Mouse (Mus musculus): ENCODE data around the gene Cgrrf1. TPM values are rescaled to one million over a fixed set of nuclear protein-coding genes. Genes with fewer than 3 reads are reported as not detected.

The Cgrrf1 gene
- polyA plus RNA-seq, 1 experiment from 2014 or later: 19.0 TPM

DNA sequence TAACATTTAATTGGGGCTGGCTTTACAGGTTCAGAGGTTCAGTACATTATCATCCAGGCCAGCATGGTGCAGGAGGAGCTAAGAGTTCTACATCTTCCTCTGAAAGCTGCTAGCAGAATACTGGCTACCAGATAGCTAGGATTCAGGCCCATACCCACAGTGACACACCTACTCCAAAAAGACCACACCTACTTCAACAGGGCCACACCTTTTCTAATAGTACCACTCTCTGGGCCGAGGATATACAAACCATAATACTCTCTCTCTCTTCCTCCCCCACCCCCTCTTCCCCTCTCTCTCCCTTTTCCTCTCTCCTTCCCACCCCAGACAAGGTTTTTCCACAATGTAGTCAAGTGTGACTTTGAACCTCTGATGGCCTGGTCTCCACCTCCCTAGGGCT, 4.5 kb upstream of the Cgrrf1 start:
- Histone ChIP-seq H3K9ac (0 out of 2 replicates have a peak overlapping the region, but pooled peaks have one; percentile 8), H3K4me3 (replicated peaks) (no peak overlapping the region), H3K36me3 (no peaks in the 10 kb centered on the region), H3K27me3 (no peaks in the 10 kb centered on the region), H3K27ac (peak overlapping the region; percentile 62), H3K4me1 (replicated peaks) (peaks cover 51% of the 10 kb centered on the region), H3K9me3 (replicated peaks) (no peaks in the 10 kb centered on the region), H3K4me2 (peak overlapping the region; percentile 7; the same call in 1 of the 2 replicates)
- ATAC-seq (ENCODE audit: low read depth): peak; percentile 29
- 13% methylated on average over 1 of the region's 1 CpGs for WGBS (ENCODE audit: insufficient replicate concordance)
- no peak for DNase-seq

DNA sequence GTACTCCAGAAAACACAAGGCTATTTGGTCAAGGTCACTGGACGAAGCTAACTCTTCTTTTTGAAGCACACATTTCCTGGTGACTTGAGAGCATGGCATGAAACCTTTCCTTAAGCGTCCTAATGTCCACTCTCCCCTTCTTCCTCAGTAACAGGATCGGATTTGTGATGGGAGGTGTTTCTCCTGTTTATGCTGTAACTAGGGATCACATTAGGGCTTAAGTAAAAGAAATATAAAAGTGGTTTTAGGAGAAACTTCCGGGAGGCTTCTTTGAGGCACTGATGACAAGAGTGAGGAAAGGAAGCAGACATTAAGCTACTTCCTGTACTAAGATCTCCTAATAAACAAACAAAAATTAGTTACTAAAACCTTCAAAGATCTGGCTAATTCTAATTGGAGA, 630 bp upstream of the Cgrrf1 start:
- Histone ChIP-seq H3K4me1 (replicated peaks) (peaks cover 57% of the 10 kb centered on the region), H3K4me2 (peak overlapping the region; percentile 81), H3K4me3 (replicated peaks) (peak overlapping the region; percentile 90), H3K9me3 (replicated peaks) (no peaks in the 10 kb centered on the region), H3K27me3 (no peaks in the 10 kb centered on the region), H3K36me3 (no peaks in the 10 kb centered on the region), H3K27ac (peak overlapping the region; percentile 85), H3K9ac (peak overlapping the region; percentile 82)
- DNase-seq (no peak), ATAC-seq (ENCODE audit: low read depth) (no peak)
- 1% methylated on average over 4 of the region's 4 CpGs for WGBS (ENCODE audit: insufficient replicate concordance)

DNA sequence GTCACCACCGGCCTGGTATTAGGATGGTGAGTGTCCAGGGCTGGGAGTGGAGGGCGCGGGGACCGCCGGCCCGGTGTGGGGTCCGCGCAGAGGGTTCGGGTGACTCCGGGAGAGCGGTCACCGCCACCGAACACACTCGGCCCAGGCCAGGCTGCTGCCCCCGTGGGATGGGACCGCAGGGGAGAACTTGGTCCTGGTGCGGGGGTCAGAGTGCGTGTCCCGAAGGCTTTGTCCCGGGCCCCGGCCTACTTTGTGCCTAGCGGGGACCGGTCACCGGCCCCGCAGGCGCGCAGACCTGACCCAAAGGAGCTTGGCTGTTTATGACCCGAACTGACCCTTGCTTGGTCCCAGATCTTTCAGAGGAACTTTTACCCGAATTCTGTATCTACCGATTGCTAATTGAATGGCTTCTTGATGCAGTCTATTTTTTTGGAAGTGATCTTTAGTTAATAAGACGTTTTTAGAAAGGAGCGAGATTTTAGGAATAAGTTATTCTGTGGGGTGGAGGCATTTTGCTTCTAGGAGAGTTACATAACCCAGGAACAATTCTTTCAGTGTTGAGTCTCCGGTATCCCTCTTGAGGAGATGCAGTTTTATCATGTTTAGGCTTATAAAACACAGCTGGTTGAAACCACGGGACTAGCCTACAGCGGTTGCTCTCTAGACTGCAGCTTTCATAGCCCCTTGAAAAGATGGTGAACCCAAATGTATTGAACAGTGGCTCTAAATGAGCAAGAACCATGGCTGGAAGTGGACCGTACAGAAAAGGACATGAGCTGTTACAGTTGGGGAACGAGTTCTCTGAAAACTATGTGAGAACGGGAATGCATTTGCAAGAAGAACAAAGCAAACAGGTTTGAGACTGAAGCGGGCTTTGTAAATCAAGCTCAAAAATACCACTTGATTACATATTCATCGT, 688 bp downstream of the Cgrrf1 start:
- Histone ChIP-seq H3K27me3 (no peaks in the 10 kb centered on the region), H3K27ac (peak overlapping the region; percentile 62), H3K9me3 (replicated peaks) (no peaks in the 10 kb centered on the region), H3K36me3 (no peaks in the 10 kb centered on the region), H3K4me2 (peak overlapping the region; percentile 81), H3K4me3 (replicated peaks) (peak overlapping the region; percentile 90), H3K4me1 (replicated peaks) (peaks cover 48% of the 10 kb centered on the region), H3K9ac (peak overlapping the region; percentile 90)
- 7% methylated on average over 40 of the region's 40 CpGs for WGBS (ENCODE audit: insufficient replicate concordance)
- ATAC-seq (ENCODE audit: low read depth): peak; percentile 42
- no peak for DNase-seq

DNA sequence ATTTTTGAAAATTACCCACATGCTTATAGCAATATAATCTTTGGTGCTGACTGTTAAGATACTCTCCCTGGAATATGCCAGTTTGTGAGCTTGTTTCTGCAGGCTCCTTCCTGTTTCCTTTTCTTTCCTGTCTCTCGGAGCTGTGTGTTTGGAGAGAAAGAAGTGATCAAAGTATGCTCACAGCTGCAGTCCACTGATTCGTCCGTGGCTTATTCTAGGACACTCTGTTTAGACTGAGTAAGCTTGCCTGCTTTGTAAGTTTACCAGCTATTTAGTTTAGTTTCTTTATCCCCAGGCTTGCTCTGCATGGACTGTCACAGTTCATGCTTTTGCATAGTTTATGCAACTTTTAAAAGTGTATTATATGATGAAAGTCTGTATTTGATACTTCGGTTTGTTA, 7.4 kb downstream of the Cgrrf1 start:
- Histone ChIP-seq H3K27ac (no peak overlapping the region), H3K4me3 (replicated peaks) (no peak overlapping the region), H3K36me3 (peaks cover 29% of the 10 kb centered on the region), H3K9ac (no peak overlapping the region), H3K4me2 (no peak overlapping the region), H3K9me3 (replicated peaks) (no peaks in the 10 kb centered on the region), H3K4me1 (replicated peaks) (no peaks in the 10 kb centered on the region), H3K27me3 (no peaks in the 10 kb centered on the region)
- no peak for ATAC-seq (ENCODE audit: low read depth)
- no peak for DNase-seq
- WGBS (ENCODE audit: insufficient replicate concordance): 57% methylated on average over 4 of the region's 4 CpGs

DNA sequence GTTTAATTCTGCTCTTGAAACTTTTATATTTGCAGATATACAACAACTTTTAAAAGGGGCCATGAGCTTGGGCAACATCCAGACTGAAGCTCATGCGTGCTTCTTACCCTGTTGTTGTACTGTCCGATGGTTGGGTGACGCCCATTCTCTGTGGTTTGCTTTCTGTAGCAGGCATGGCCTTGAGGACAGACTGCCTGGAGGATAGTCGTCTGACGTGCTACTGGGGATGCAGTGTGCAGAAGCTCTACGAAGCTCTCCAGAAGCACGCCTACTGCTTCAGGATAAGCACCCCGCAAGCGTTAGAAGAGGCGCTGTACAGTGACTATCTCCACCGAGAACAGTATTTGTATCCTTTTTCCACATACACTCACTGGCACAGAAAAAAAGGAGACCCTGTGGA, 13.8 kb downstream of the Cgrrf1 start:
- H3K27ac ChIP-seq: no peak overlapping the region
- ATAC-seq (ENCODE audit: low read depth) (no peak), DNase-seq (no peak)
- H3K4me2 ChIP-seq: no peak overlapping the region
- no peaks in the 10 kb centered on the region for H3K9me3 ChIP-seq (replicated peaks)
- H3K4me3 ChIP-seq (replicated peaks): no peak overlapping the region
- H3K27me3 ChIP-seq: no peaks in the 10 kb centered on the region
- H3K4me1 ChIP-seq (replicated peaks): no peaks in the 10 kb centered on the region
- H3K36me3 ChIP-seq: peaks cover 24% of the 10 kb centered on the region
- H3K9ac ChIP-seq: no peak overlapping the region
- 73% methylated on average over 11 of the region's 11 CpGs for WGBS (ENCODE audit: insufficient replicate concordance)

DNA sequence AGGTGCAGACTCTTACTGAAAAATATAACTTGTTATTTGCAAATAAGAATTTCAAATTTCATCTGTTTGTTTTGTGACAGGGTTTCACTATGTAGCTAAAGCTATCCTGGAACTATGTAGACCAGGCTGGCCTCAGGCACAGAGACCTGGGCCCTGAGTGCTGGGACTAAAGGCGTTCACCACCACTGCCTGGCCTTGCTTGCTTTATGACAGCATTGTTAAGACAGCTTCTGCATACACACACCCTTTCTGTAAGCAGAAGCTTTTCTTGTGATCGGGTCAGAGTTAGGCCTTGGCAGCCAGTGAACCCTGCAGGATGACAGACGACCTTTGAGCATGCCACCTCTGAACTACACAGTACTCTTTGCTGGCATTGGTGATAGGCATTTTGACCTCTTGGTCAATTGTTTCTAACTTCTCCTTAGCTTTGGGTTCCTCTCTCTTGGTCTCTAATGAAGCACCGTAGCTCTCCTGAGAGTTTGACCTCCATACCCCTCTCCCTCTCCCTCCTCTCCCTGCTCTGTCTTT, 16.2 kb downstream of the Cgrrf1 start:
- no peaks in the 10 kb centered on the region for H3K4me1 ChIP-seq (replicated peaks)
- DNase-seq (no peak), ATAC-seq (ENCODE audit: low read depth) (no peak)
- H3K4me3 ChIP-seq (replicated peaks): no peak overlapping the region
- H3K4me2 ChIP-seq: no peak overlapping the region
- H3K9me3 ChIP-seq (replicated peaks): no peaks in the 10 kb centered on the region
- H3K27ac ChIP-seq: no peak overlapping the region
- no peaks in the 10 kb centered on the region for H3K27me3 ChIP-seq
- H3K36me3 ChIP-seq: peaks cover 5% of the 10 kb centered on the region; the same call in 1 of the 2 replicates
- 74% methylated on average over 4 of the region's 4 CpGs for WGBS (ENCODE audit: insufficient replicate concordance)
- H3K9ac ChIP-seq: no peak overlapping the region

DNA sequence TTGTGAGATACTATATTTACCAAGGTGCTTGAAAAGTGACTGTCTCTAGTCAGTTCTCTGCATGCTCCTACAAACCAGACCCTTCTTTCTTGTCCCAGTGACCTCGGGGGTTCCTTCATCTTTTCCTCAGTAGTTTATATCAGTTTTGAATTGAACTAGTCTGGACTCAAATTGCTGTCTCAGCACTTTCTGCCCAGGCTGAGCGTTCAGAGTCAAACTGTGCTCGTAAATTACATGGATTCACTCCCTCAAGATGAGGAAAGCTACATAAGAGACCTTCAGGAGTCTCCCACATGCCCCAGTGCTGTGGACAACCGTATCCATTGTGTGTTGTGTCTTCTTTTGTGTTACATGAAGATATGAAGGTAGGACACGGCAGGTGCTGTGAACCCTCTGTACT, 16.8 kb downstream of the Cgrrf1 start:
- 79% methylated on average over 5 of the region's 5 CpGs for WGBS (ENCODE audit: insufficient replicate concordance)
- H3K9ac ChIP-seq: no peak overlapping the region
- no peaks in the 10 kb centered on the region for H3K27me3 ChIP-seq

DNA sequence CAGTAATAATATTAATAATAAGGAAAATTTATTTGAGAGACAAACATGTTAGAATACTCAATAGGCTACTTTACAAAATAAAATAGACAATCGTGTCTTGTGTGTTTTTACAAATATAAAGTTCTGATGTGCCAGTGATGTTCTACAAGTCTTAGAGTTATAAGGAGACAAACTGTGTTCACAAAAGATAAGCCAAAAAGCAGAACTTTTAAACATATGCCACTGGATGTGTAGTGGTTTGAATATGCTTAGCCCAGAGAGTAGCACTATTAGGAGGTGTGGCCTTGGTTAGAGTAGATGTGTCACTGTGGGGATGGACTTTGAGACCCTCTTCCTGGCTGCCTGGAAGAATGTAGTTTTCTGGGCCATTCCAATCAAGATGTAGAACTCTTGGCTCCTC, 17.8 kb downstream of the Cgrrf1 start:
- no peak for DNase-seq
- WGBS (ENCODE audit: insufficient replicate concordance): 54% methylated on average over 1 of the region's 1 CpGs
- Histone ChIP-seq H3K9me3 (replicated peaks) (no peaks in the 10 kb centered on the region), H3K27ac (no peak overlapping the region), H3K4me3 (replicated peaks) (no peak overlapping the region), H3K27me3 (no peaks in the 10 kb centered on the region), H3K4me1 (replicated peaks) (no peaks in the 10 kb centered on the region), H3K36me3 (peaks cover 13% of the 10 kb centered on the region), H3K4me2 (no peak overlapping the region), H3K9ac (no peak overlapping the region)
- ATAC-seq (ENCODE audit: low read depth): no peak

More for the DNA sequence above, 16.8 kb downstream of the Cgrrf1 start:
- H3K27ac ChIP-seq: no peak overlapping the region
- peaks cover 8% of the 10 kb centered on the region for H3K36me3 ChIP-seq
- no peaks in the 10 kb centered on the region for H3K4me1 ChIP-seq (replicated peaks)
- no peak overlapping the region for H3K4me3 ChIP-seq (replicated peaks)
- H3K9me3 ChIP-seq (replicated peaks): no peaks in the 10 kb centered on the region
- ATAC-seq (ENCODE audit: low read depth) (no peak), DNase-seq (no peak)
- H3K4me2 ChIP-seq: no peak overlapping the region

DNA sequence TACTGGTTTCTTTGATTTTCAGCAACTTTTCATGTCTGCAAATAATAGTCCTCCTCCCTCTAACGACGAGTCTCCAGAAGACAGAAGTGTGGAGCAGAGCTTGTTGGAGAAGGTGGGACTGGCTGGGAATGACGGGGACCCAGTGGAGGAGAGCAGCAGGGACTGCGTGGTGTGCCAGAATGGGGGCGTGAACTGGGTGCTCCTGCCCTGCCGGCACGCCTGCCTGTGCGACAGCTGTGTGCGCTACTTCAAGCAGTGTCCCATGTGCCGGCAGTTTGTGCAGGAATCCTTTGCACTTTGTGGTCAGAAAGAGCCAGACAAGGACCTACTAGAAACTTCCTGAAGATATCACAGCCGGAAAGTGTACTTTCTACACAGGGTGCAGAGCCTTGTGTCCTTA, 21.8 kb downstream of the Cgrrf1 start:
- no peak overlapping the region for H3K4me2 ChIP-seq
- WGBS (ENCODE audit: insufficient replicate concordance): 74% methylated on average over 11 of the region's 11 CpGs
- H3K9ac ChIP-seq: no peak overlapping the region
- DNase-seq (no peak), ATAC-seq (ENCODE audit: low read depth) (no peak)
- no peaks in the 10 kb centered on the region for H3K27me3 ChIP-seq
- no peaks in the 10 kb centered on the region for H3K9me3 ChIP-seq (replicated peaks)
- H3K4me3 ChIP-seq (replicated peaks): no peak overlapping the region
- no peak overlapping the region for H3K27ac ChIP-seq
- no peaks in the 10 kb centered on the region for H3K4me1 ChIP-seq (replicated peaks)
- H3K36me3 ChIP-seq: peaks cover 8% of the 10 kb centered on the region

DNA sequence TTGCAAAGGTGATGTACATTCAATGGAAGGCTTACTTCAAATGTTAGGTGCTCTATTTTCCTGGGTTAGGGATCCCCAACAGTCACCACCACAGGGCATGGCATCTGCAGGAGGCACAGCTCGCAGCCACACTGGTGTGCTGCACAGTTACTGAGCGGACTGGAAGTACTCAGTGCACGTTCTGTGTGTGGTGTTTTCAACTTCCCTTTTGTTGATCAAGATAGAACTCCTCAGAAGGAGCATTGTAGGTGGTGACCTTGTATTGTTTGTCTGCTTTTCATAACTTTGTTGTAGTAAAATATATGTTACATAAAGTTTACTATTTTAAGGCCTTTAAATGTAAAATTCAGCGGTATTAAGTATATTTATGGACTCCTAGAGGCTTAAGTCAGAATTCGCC, 31.0 kb downstream of the Cgrrf1 start:
- no peaks in the 10 kb centered on the region for H3K27me3 ChIP-seq
- no peak for DNase-seq

DNA sequence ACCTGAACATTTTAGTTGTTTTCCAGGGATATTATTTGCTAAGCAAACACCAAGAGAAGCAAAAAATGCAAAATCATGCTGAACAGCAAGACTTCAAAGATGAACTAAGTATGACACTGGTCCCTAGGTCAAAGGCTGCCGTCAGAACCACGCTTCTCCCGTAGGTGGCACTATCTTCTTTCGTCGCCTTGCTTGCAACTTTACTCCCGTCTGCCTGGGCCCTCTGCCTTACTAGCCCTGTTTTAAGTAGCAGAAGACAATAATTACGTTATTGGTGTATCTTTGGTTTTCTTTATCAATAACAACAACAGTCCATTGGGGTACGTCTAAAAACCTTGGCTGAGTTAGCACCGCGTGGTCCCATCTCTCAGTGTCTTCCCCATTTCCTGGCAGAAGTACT, 49.0 kb downstream of the Cgrrf1 start:
- H3K27me3 ChIP-seq: peaks cover 67% of the 10 kb centered on the region
- no peak overlapping the region for H3K4me2 ChIP-seq
- no peak overlapping the region for H3K27ac ChIP-seq
- H3K4me1 ChIP-seq (replicated peaks): peaks cover 11% of the 10 kb centered on the region
- no peak overlapping the region for H3K4me3 ChIP-seq (replicated peaks)
- DNase-seq (no peak), ATAC-seq (ENCODE audit: low read depth) (no peak)
- no peak overlapping the region for H3K9ac ChIP-seq
- 3% methylated on average over 10 of the region's 10 CpGs for WGBS (ENCODE audit: insufficient replicate concordance)
- H3K9me3 ChIP-seq (replicated peaks): no peaks in the 10 kb centered on the region
- no peaks in the 10 kb centered on the region for H3K36me3 ChIP-seq

More for the DNA sequence above, 31.0 kb downstream of the Cgrrf1 start:
- no peaks in the 10 kb centered on the region for H3K4me1 ChIP-seq (replicated peaks)
- H3K36me3 ChIP-seq: no peaks in the 10 kb centered on the region
- no peak overlapping the region for H3K4me2 ChIP-seq
- ATAC-seq (ENCODE audit: low read depth): no peak
- H3K27ac ChIP-seq: no peak overlapping the region
- no peaks in the 10 kb centered on the region for H3K9me3 ChIP-seq (replicated peaks)
- no peak overlapping the region for H3K4me3 ChIP-seq (replicated peaks)
- WGBS (ENCODE audit: insufficient replicate concordance): 61% methylated on average over 5 of the region's 5 CpGs
- no peak overlapping the region for H3K9ac ChIP-seq
